Mouse (Mus musculus) forebrain, embryonic 13.5 days (tissue): ENCODE measurements around the gene Atxn7l3. TPM values are rescaled to one million over a fixed set of nuclear protein-coding genes. Genes with fewer than 3 reads are reported as not detected.

Experiments
- ATAC-seq: fragments of 200-750 bp; cut with Nextera tagmentation; 2 replicates; pipeline ENCODE4 v1.8.0; 2017
- H3K27ac ChIP-seq: fragments of 300-500 bp; sonication (generic); 2 replicates; pipeline ENCODE4 v1.5.1; 2015; ENCODE audit warnings: inconsistent platforms, mild to moderate bottlenecking, moderate library complexity
- H3K27me3 ChIP-seq: fragments of 300-500 bp; sonication (generic); 2 replicates; pipeline ENCODE4 v1.6.1; 2015; ENCODE audit warnings: mild to moderate bottlenecking, inconsistent platforms
- H3K36me3 ChIP-seq: fragments of 300-500 bp; sonication (generic); 2 replicates; pipeline ENCODE4 v1.6.1; 2015; ENCODE audit warnings: mild to moderate bottlenecking, inconsistent platforms; ENCODE audit not compliant: poor library complexity, severe bottlenecking
- H3K4me1 ChIP-seq: fragments of 300-500 bp; sonication (generic); 2 replicates; pipeline ENCODE4 v1.6.1; 2015; ENCODE audit warnings: inconsistent platforms
- H3K4me2 ChIP-seq: fragments of 300-500 bp; sonication (generic); 2 replicates; pipeline ENCODE4 v1.6.1; 2015; ENCODE audit warnings: inconsistent platforms, mild to moderate bottlenecking, moderate library complexity
- H3K4me3 ChIP-seq: fragments of 300-500 bp; sonication (generic); 2 replicates; pipeline ENCODE4 v1.5.1; 2015; ENCODE audit warnings: mild to moderate bottlenecking, inconsistent platforms
- H3K9ac ChIP-seq: fragments of 300-500 bp; sonication (generic); 2 replicates; pipeline ENCODE4 v1.6.1; 2015; ENCODE audit warnings: mild to moderate bottlenecking, inconsistent platforms
- H3K9me3 ChIP-seq: fragments of 300-500 bp; sonication (generic); replicated peaks from 2 replicates; pipeline ENCODE4 v1.6.1; 2016; ENCODE audit warnings: inconsistent platforms
- whole genome bisulfite sequencing: fragments of 180-500 bp; shearing (Covaris S2); methylation state at CpG from one replicate; pipeline ENCODE4 v1.1.7; 2015; 5-methylcytosine and 5-hydroxymethylcytosine counted together
- polyA plus RNA-seq: library from polyadenylated mRNA; unstranded; fragments of >200 nt; fragmentation: Nextera tagmentation; extraction: Ambion mirVana; gene quantifications from 2 replicates; pipeline ENCODE4 v1.2.1, GENCODE M21; 2015

The Atxn7l3 gene
- polyA plus RNA-seq, 1 experiment from 2014 or later: 21.8 TPM

GRCm38 (mm10) chr11:102304141-102304540, 7.7 kb upstream of the Atxn7l3 start:
- Histone ChIP-seq H3K9ac (no peak overlapping the region), H3K27ac (no peak overlapping the region), H3K9me3 (no peaks in the 10 kb centered on the region), H3K4me2 (no peak overlapping the region), H3K4me1 (peaks cover 6% of the 10 kb centered on the region), H3K27me3 (no peaks in the 10 kb centered on the region), H3K36me3 (peaks cover 35% of the 10 kb centered on the region), H3K4me3 (no peak overlapping the region)
- 41% methylated on average over 2 of the region's 2 CpGs for whole genome bisulfite sequencing
- no peak for ATAC-seq

- Histone ChIP-seq H3K27ac (no peak overlapping the region), H3K27me3 (no peaks in the 10 kb centered on the region), H3K4me1 (peaks cover 17% of the 10 kb centered on the region), H3K9ac (no peak overlapping the region), H3K9me3 (no peaks in the 10 kb centered on the region), H3K36me3 (no peaks in the 10 kb centered on the region), H3K4me2 (no peak overlapping the region), H3K4me3 (no peak overlapping the region)
- 17% methylated on average over 1 of the region's 1 CpGs for WGBS
- ATAC-seq: no peak
Observed at GRCm38 (mm10) chr11:102299839-102300238, 3.4 kb upstream of the Atxn7l3 start.

GRCm38 (mm10) chr11:102297577-102298556, 1.4 kb upstream of the Atxn7l3 start:
- Histone ChIP-seq H3K27me3 (no peaks in the 10 kb centered on the region), H3K4me3 (peak overlapping the region; percentile 86), H3K9ac (peak overlapping the region; percentile 71), H3K36me3 (peaks cover 17% of the 10 kb centered on the region), H3K4me2 (peak overlapping the region; percentile 84), H3K4me1 (peaks cover 26% of the 10 kb centered on the region), H3K27ac (peak overlapping the region; percentile 99), H3K9me3 (no peaks in the 10 kb centered on the region)
- ATAC-seq: peak; percentile 34; the same call in 1 of the 2 replicates
- 26% methylated on average over 27 of the region's 27 CpGs for WGBS

- H3K9ac ChIP-seq: peak overlapping the region; percentile 95
- no peaks in the 10 kb centered on the region for H3K27me3 ChIP-seq
- peak; percentile 29 for ATAC-seq
- peak overlapping the region; percentile 84 for H3K4me2 ChIP-seq
- H3K9me3 ChIP-seq: no peaks in the 10 kb centered on the region
- under 1% methylated on average over 50 of the region's 73 CpGs for WGBS
- H3K27ac ChIP-seq: peak overlapping the region; percentile 99
- peaks cover 37% of the 10 kb centered on the region for H3K36me3 ChIP-seq
- H3K4me3 ChIP-seq: peak overlapping the region; percentile 86
- H3K4me1 ChIP-seq: peaks cover 26% of the 10 kb centered on the region
Observed at GRCm38 (mm10) chr11:102295598-102296471, 596 bp downstream of the Atxn7l3 start.

GRCm38 (mm10) chr11:102294887-102295597, 1.4 kb downstream of the Atxn7l3 start:
- ATAC-seq: no peak
- Histone ChIP-seq H3K27me3 (no peaks in the 10 kb centered on the region), H3K4me2 (peak overlapping the region; percentile 84), H3K4me1 (peaks cover 26% of the 10 kb centered on the region), H3K36me3 (peaks cover 45% of the 10 kb centered on the region), H3K27ac (peak overlapping the region; percentile 99), H3K9ac (peak overlapping the region; percentile 95), H3K9me3 (no peaks in the 10 kb centered on the region), H3K4me3 (peak overlapping the region; percentile 86)
- WGBS: 60% methylated on average over 12 of the region's 12 CpGs

- Histone ChIP-seq H3K9me3 (no peaks in the 10 kb centered on the region), H3K4me1 (peaks cover 26% of the 10 kb centered on the region), H3K27me3 (no peaks in the 10 kb centered on the region), H3K27ac (no peak overlapping the region; the same call in 1 of the 2 replicates), H3K4me2 (peak overlapping the region; percentile 84), H3K36me3 (peaks cover 51% of the 10 kb centered on the region), H3K9ac (peak overlapping the region; percentile 95), H3K4me3 (peak overlapping the region; percentile 86)
- ATAC-seq: no peak
- 87% methylated on average over 5 of the region's 5 CpGs for WGBS
Observed at GRCm38 (mm10) chr11:102294416-102294815, 2.0 kb downstream of the Atxn7l3 start.

GRCm38 (mm10) chr11:102293971-102294370, 2.5 kb downstream of the Atxn7l3 start:
- Histone ChIP-seq H3K4me3 (no peak overlapping the region; the same call in 1 of the 2 replicates), H3K27ac (no peak overlapping the region), H3K4me1 (peaks cover 26% of the 10 kb centered on the region), H3K4me2 (peak overlapping the region; percentile 84; the same call in 1 of the 2 replicates), H3K9ac (peak overlapping the region; percentile 95; the same call in 1 of the 2 replicates), H3K27me3 (no peaks in the 10 kb centered on the region), H3K36me3 (peaks cover 54% of the 10 kb centered on the region), H3K9me3 (no peaks in the 10 kb centered on the region)
- ATAC-seq: no peak
- WGBS: 97% methylated on average over 13 of the region's 13 CpGs

GRCm38 (mm10) chr11:102291051-102291535, 5.3 kb downstream of the Atxn7l3 start:
- H3K27me3 ChIP-seq: no peaks in the 10 kb centered on the region
- peaks cover 27% of the 10 kb centered on the region for H3K4me1 ChIP-seq
- 0 out of 2 replicates have a peak overlapping the region, but pooled peaks have one; percentile 16 for H3K9ac ChIP-seq
- 88% methylated on average over 11 of the region's 11 CpGs for WGBS
- ATAC-seq: no peak
- peaks cover 72% of the 10 kb centered on the region for H3K36me3 ChIP-seq
- H3K9me3 ChIP-seq: no peaks in the 10 kb centered on the region
- no peak overlapping the region for H3K4me2 ChIP-seq
- H3K4me3 ChIP-seq: no peak overlapping the region
- H3K27ac ChIP-seq: no peak overlapping the region

- Histone ChIP-seq H3K4me3 (no peak overlapping the region), H3K9me3 (no peaks in the 10 kb centered on the region), H3K27ac (no peak overlapping the region; the same call in 1 of the 2 replicates), H3K9ac (0 out of 2 replicates have a peak overlapping the region, but pooled peaks have one; percentile 0), H3K4me2 (no peak overlapping the region), H3K4me1 (peaks cover 30% of the 10 kb centered on the region), H3K36me3 (peaks cover 72% of the 10 kb centered on the region), H3K27me3 (no peaks in the 10 kb centered on the region)
- WGBS: 85% methylated on average over 4 of the region's 4 CpGs
- ATAC-seq: no peak
Observed at GRCm38 (mm10) chr11:102290141-102290540, 6.3 kb downstream of the Atxn7l3 start.

- Histone ChIP-seq H3K27ac (no peak overlapping the region), H3K9me3 (no peaks in the 10 kb centered on the region), H3K4me3 (no peak overlapping the region), H3K4me2 (no peak overlapping the region), H3K27me3 (no peaks in the 10 kb centered on the region), H3K9ac (no peak overlapping the region), H3K4me1 (peaks cover 24% of the 10 kb centered on the region), H3K36me3 (peaks cover 72% of the 10 kb centered on the region)
- 52% methylated on average over 6 of the region's 6 CpGs for WGBS
- ATAC-seq: no peak
Observed at GRCm38 (mm10) chr11:102289511-102290100, 6.8 kb downstream of the Atxn7l3 start.

GRCm38 (mm10) chr11:102288913-102289312, 7.5 kb downstream of the Atxn7l3 start:
- Histone ChIP-seq H3K36me3 (peaks cover 66% of the 10 kb centered on the region), H3K27ac (no peak overlapping the region), H3K9me3 (no peaks in the 10 kb centered on the region), H3K4me2 (no peak overlapping the region), H3K4me1 (peaks cover 17% of the 10 kb centered on the region), H3K27me3 (no peaks in the 10 kb centered on the region), H3K9ac (no peak overlapping the region), H3K4me3 (no peak overlapping the region)
- no peak for ATAC-seq
- 84% methylated on average over 2 of the region's 2 CpGs for whole genome bisulfite sequencing
